Mouse (Mus musculus) midbrain, embryonic 10.5 days (tissue): ENCODE data around the gene Otud7b. TPM values are rescaled to one million over a fixed set of nuclear protein-coding genes. Genes with fewer than 3 reads are reported as not detected.
A peak's percentile ranks its signal among the peaks of the same experiment; 100 is the strongest.

ENCODE experiments used
- DNase-seq: peaks from one replicate; pipeline ENCODE4 v3.0.0-alpha.2; 2017; ENCODE audit warnings: low spot score
- H3K27ac ChIP-seq: fragments of 300-500 bp; sonication (generic); replicated peaks from 2 replicates; pipeline ENCODE4 v1.5.1; 2016; ENCODE audit warnings: mild to moderate bottlenecking
- H3K27me3 ChIP-seq: fragments of 300-500 bp; sonication (generic); 2 replicates; pipeline ENCODE4 v1.6.1; 2016; ENCODE audit warnings: low read depth, mild to moderate bottlenecking; ENCODE audit not compliant: poor library complexity, severe bottlenecking
- H3K36me3 ChIP-seq: fragments of 300-500 bp; sonication (generic); 2 replicates; pipeline ENCODE4 v1.6.1; 2016; ENCODE audit warnings: mild to moderate bottlenecking, moderate library complexity
- H3K4me1 ChIP-seq: fragments of 300-500 bp; sonication (generic); 2 replicates; pipeline ENCODE4 v1.6.1; 2016
- H3K4me3 ChIP-seq: fragments of 300-500 bp; sonication (generic); 2 replicates; pipeline ENCODE4 v1.5.1; 2016; ENCODE audit warnings: mild to moderate bottlenecking, moderate library complexity
- H3K9me3 ChIP-seq: fragments of 300-500 bp; sonication (generic); replicated peaks from 2 replicates; pipeline ENCODE4 v1.6.1; 2016; ENCODE audit warnings: mild to moderate bottlenecking
- WGBS: fragments of 180-500 bp; shearing (Covaris S2); methylation state at CpG from one replicate; pipeline ENCODE4 v1.1.7; 2016; 5-methylcytosine and 5-hydroxymethylcytosine counted together
- polyA plus RNA-seq: library from polyadenylated mRNA; unstranded; fragments of >200 nt; fragmentation: Nextera tagmentation; extraction: Ambion mirVana; gene quantifications from 2 replicates; pipeline ENCODE4 v1.2.1, GENCODE M21; 2016

Otud7b gene
- polyA plus RNA-seq = 16.5 and 18.9 TPM in 2 replicates

GRCm38 (mm10) chr3:96104261-96105065, at the start of gene Otud7b:
Gene Otud7b, plus strand, starts transcription at chr3:96104527.
- H3K27me3 ChIP-seq = no peaks in the 10 kb centered on the region
- peaks cover 8% of the 10 kb centered on the region; the same call in 1 of the 2 replicates for H3K36me3 ChIP-seq
- peak; percentile 87 for DNase-seq
- under 1% methylated on average over 84 of the region's 84 CpGs for WGBS
- no peaks in the 10 kb centered on the region for H3K9me3 ChIP-seq
- H3K4me1 ChIP-seq = peaks cover 34% of the 10 kb centered on the region
- H3K4me3 ChIP-seq = peak within 1 kb of the TSS; percentile 93
- H3K27ac ChIP-seq = peak within 1 kb of the TSS; percentile 94

DNA sequence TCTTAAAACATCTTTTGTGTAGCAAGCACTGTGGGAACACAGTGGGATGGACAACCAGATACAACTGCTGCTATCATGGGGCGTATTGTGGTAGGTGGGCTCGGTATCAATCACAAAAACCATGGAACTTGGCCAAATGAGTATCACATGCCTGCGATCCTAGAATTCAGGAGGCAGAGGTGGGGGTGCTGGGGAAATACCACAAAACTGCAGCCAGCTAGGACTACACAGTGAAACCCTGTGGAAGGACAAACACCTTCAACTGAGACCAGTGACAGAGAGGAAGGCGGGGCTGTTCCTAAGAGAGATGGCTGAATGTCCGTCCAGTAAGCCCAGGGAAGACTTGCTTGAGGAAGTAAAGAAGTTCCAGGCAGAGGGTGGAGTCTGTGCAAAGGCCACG, 49.0 kb upstream of the Otud7b start:
- DNase-seq = no peak
- H3K27me3 ChIP-seq = no peaks in the 10 kb centered on the region
- H3K36me3 ChIP-seq = 0 out of 2 replicates have a peak, but pooled peaks cover 5% of the 10 kb centered on the region
- H3K4me3 ChIP-seq = no peak overlapping the region
- no peak overlapping the region for H3K27ac ChIP-seq
- peaks cover 21% of the 10 kb centered on the region for H3K4me1 ChIP-seq
- H3K9me3 ChIP-seq = no peaks in the 10 kb centered on the region
- WGBS = 90% methylated on average over 6 of the region's 6 CpGs

- Histone ChIP-seq H3K9me3 (no peaks in the 10 kb centered on the region), H3K4me3 (no peak overlapping the region), H3K36me3 (0 out of 2 replicates have a peak, but pooled peaks cover 5% of the 10 kb centered on the region), H3K27ac (no peak overlapping the region), H3K4me1 (peaks cover 21% of the 10 kb centered on the region), H3K27me3 (no peaks in the 10 kb centered on the region)
- WGBS = 88% methylated on average over 4 of the region's 4 CpGs
- no peak for DNase-seq
These were observed 48.3 kb upstream of the Otud7b start for GRCm38 (mm10) chr3:96056031-96056430.

GRCm38 (mm10) chr3:96057747-96058204, 46.6 kb upstream of the Otud7b start:
- H3K36me3 ChIP-seq = 0 out of 2 replicates have a peak, but pooled peaks cover 3% of the 10 kb centered on the region
- 0% methylated on average over 26 of the region's 26 CpGs for WGBS
- DNase-seq = peak; percentile 92
- H3K27me3 ChIP-seq = no peaks in the 10 kb centered on the region
- H3K4me3 ChIP-seq = peak overlapping the region; percentile 69
- H3K27ac ChIP-seq = peak overlapping the region; percentile 93
- H3K9me3 ChIP-seq = no peaks in the 10 kb centered on the region
- H3K4me1 ChIP-seq = peaks cover 21% of the 10 kb centered on the region

DNA sequence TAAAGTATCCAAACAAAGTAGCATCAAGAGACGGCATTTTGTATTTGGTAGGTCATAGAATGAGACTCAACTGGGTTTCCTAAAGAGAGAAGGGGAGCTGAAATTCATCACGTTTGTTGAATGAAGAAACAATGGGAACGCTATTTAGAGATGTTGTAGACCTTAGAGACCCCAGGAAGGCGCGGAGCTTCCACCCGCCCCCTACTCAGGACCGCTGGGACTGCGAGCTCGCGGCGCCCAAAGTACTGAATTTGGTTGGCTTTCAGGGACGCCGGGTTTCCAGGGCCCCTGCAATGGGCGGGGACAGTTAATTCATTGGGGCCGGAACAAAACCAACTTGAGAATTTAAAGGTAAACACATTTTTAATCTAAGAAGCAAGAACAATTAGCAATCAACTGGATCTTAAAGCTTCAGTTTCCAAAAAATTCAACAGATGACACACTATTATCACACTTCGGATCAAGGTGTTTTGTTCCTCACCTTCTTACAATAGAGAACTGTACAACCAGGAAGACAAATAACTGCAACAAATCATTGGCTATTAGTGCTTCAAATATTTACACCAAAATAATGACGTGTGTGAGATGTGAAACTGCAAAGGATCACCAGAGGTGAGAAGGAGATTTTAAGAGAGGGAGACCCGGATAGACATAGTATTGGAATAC, 46.0 kb upstream of the Otud7b start, which contains the start of gene Vps45:
Gene Vps45 (minus strand): TSS at position 236 of the 666 bp plus-strand sequence.
- WGBS = 2% methylated on average over 18 of the region's 18 CpGs
- Histone ChIP-seq H3K9me3 (no peaks in the 10 kb centered on the region), H3K27ac (peak within 1 kb of the TSS; percentile 93), H3K36me3 (no peaks in the 10 kb centered on the region), H3K4me1 (peaks cover 21% of the 10 kb centered on the region), H3K27me3 (no peaks in the 10 kb centered on the region), H3K4me3 (peak within 1 kb of the TSS; percentile 69)
- peak; percentile 76 for DNase-seq

DNA sequence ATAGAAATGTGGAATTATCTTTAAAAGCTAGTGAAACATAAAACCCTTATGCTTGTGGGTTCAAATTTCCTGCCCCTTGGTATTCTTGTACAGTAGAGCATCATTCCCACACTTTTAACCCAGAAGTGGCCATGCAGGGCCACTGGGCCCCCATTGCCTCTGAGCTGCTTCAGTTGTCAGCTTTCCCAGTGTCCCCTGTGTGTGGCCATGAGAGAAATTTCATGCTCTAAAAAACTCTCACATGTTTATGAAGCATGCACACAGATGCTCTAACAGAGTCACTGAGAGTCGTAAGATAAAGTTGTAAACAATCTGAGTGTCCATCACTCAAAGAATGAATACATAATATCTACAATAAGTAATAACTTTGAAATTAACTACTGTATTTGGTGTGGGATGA, 44.2 kb upstream of the Otud7b start:
- Histone ChIP-seq H3K4me1 (peaks cover 21% of the 10 kb centered on the region), H3K9me3 (no peaks in the 10 kb centered on the region), H3K27ac (no peak overlapping the region), H3K4me3 (no peak overlapping the region), H3K36me3 (no peaks in the 10 kb centered on the region), H3K27me3 (no peaks in the 10 kb centered on the region)
- DNase-seq = no peak
- WGBS = 78% methylated on average over 1 of the region's 1 CpGs

GRCm38 (mm10) chr3:96063299-96063698, 41.0 kb upstream of the Otud7b start:
- no peak overlapping the region for H3K4me3 ChIP-seq
- H3K27me3 ChIP-seq = no peaks in the 10 kb centered on the region
- H3K36me3 ChIP-seq = no peaks in the 10 kb centered on the region
- H3K9me3 ChIP-seq = no peaks in the 10 kb centered on the region
- no peak for DNase-seq
- H3K4me1 ChIP-seq = peaks cover 7% of the 10 kb centered on the region
- no peak overlapping the region for H3K27ac ChIP-seq
- WGBS = 76% methylated on average over 2 of the region's 2 CpGs

- no peaks in the 10 kb centered on the region for H3K27me3 ChIP-seq
- 87% methylated on average over 3 of the region's 3 CpGs for WGBS
- no peaks in the 10 kb centered on the region for H3K36me3 ChIP-seq
- H3K4me3 ChIP-seq = no peak overlapping the region
- no peak overlapping the region for H3K27ac ChIP-seq
- no peak for DNase-seq
- no peaks in the 10 kb centered on the region for H3K9me3 ChIP-seq
- H3K4me1 ChIP-seq = no peaks in the 10 kb centered on the region
These were observed 40.1 kb upstream of the Otud7b start for GRCm38 (mm10) chr3:96064217-96064616.

DNA sequence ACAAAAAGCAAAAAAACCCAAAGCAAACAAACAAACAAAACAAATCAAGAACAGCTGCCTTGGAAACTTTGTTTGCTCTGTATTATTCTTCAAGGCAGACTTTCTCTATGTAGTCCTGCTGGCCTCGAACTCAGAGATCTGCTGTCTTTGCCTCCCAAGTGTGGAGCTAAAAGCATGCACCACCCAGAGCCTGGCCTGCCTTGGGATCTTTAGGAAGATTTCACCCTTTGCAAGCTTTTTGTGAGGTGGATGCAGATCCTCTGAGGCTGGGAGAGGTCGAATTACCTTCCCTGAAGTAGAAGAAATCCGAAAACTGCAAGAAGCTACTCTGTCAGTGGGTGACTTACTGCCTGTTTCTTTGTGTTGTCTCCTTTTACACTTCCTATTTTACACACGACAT, 39.2 kb upstream of the Otud7b start:
- H3K4me3 ChIP-seq = no peak overlapping the region
- WGBS = 49% methylated on average over 4 of the region's 4 CpGs
- no peaks in the 10 kb centered on the region for H3K27me3 ChIP-seq

GRCm38 (mm10) chr3:96065754-96066375, 38.5 kb upstream of the Otud7b start:
- 39% methylated on average over 20 of the region's 20 CpGs for WGBS
- H3K4me1 ChIP-seq = no peaks in the 10 kb centered on the region
- 0 out of 2 replicates have a peak overlapping the region, but pooled peaks have one; percentile 14 for H3K4me3 ChIP-seq
- H3K36me3 ChIP-seq = no peaks in the 10 kb centered on the region
- peak; percentile 31 for DNase-seq
- H3K9me3 ChIP-seq = no peaks in the 10 kb centered on the region
- no peak overlapping the region for H3K27ac ChIP-seq
- no peaks in the 10 kb centered on the region for H3K27me3 ChIP-seq

More for the DNA sequence above, 39.2 kb upstream of the Otud7b start:
- Histone ChIP-seq H3K36me3 (no peaks in the 10 kb centered on the region), H3K4me1 (no peaks in the 10 kb centered on the region), H3K27ac (no peak overlapping the region), H3K9me3 (no peaks in the 10 kb centered on the region)
- DNase-seq = no peak

DNA sequence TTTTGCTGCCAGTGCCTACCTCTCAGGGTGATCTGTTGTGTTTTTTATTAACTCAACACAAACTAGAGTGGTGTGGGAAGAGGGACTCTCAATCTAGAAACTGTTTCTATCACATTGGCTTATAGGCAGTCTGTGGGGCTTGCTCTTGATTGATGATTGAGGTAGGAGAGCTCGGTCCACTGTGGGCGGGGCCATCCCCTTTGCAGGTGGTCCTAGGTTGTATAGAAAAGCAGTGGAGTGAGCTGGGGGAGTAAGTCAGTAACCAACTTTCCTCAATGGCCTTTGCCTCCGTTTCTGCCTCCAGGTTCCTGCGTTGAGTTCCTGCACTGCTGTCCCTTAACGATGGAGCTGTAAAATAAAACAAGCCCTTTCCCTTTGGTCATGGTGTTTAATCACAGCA, 37.6 kb upstream of the Otud7b start:
- WGBS = 86% methylated on average over 5 of the region's 5 CpGs
- H3K9me3 ChIP-seq = no peaks in the 10 kb centered on the region
- no peaks in the 10 kb centered on the region for H3K36me3 ChIP-seq
- no peak for DNase-seq
- no peaks in the 10 kb centered on the region for H3K4me1 ChIP-seq
- H3K4me3 ChIP-seq = no peak overlapping the region
- H3K27me3 ChIP-seq = no peaks in the 10 kb centered on the region
- H3K27ac ChIP-seq = no peak overlapping the region

DNA sequence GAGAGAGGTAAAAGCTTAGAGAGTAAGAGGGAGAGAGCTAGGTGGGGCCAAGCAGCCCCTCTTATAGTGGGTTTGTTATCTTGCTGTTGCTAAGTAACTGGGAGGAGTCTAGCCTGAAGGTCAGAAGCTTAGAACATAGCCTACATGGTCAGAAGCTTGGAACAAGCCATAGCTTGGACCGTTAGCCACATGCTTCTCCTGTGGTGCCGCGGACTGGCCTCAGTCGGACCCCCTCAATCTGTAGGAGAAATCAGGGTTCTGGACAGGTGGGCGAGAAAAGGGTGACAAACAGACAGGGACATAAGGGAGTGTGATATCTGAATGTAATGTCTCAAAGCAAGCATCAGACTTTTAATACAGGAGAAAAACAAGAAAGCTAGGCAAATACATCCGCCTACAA, 35.3 kb upstream of the Otud7b start:
- DNase-seq = no peak
- no peak overlapping the region for H3K27ac ChIP-seq
- H3K27me3 ChIP-seq = no peaks in the 10 kb centered on the region
- H3K36me3 ChIP-seq = no peaks in the 10 kb centered on the region
- no peak overlapping the region for H3K4me3 ChIP-seq
- no peaks in the 10 kb centered on the region for H3K9me3 ChIP-seq
- WGBS = 91% methylated on average over 6 of the region's 6 CpGs
- H3K4me1 ChIP-seq = peaks cover 6% of the 10 kb centered on the region; the same call in 1 of the 2 replicates
